Mouse (Mus musculus) kidney, adult 2 months (tissue): Measurements from ENCODE around the gene Slk.

ENCODE experiments used
- CTCF ChIP-seq: fragments of 200-500 bp; conservative IDR thresholded peaks from 2 replicates; pipeline ENCODE4 v1.5.1; 2011; ENCODE audit warnings: low read depth, mild to moderate bottlenecking, control low read depth, low read length, moderate library complexity, mixed read lengths; ENCODE audit not compliant: insufficient read depth, insufficient read length
- POLR2A ChIP-seq: fragments of 200-500 bp; IDR thresholded peaks from one replicate; pipeline ENCODE4 v1.6.1; 2011; ENCODE audit warnings: low read depth, low read length, control low read depth

GRCm38 (mm10) chr19:47630381-47630780, 50.9 kb downstream of the Slk start:
- TF ChIP-seq POLR2A (no peak), CTCF (no peak)
